Mouse (Mus musculus): Measurements from ENCODE around the gene Cpn1. TPM values are rescaled to one million over a fixed set of nuclear protein-coding genes. Genes with fewer than 3 reads are reported as not detected.

Cpn1 gene
- polyA plus RNA-seq, 1 experiment from 2014 or later = 1.1 TPM

Other genes with a start within 250 kb of the Cpn1 start
- 8.1 and 9.9 TPM in 2 replicates for gene Cutc, start 233.6 kb downstream of the Cpn1 start, polyA plus RNA-seq (2015; fragmentation: Nextera tagmentation; extraction: Ambion mirVana)
- gene Cox15, start 233.6 kb downstream of the Cpn1 start, polyA plus RNA-seq (2015; fragmentation: Nextera tagmentation; extraction: Ambion mirVana) = 12.0 TPM in 2 replicates
- gene Abcc2, start 204.4 kb downstream of the Cpn1 start, polyA plus RNA-seq (2015; fragmentation: Nextera tagmentation; extraction: Ambion mirVana) = 0.37 TPM in 1 of 2 replicates, not detected in the other
- gene Dnmbp, start 46.4 kb downstream of the Cpn1 start, polyA plus RNA-seq (2015; fragmentation: Nextera tagmentation; extraction: Ambion mirVana) = 9.9 and 10.5 TPM in 2 replicates
- gene Cyp2c23, start 42.7 kb upstream of the Cpn1 start, polyA plus RNA-seq (2015; fragmentation: Nextera tagmentation; extraction: Ambion mirVana) = 0.15 and 0.47 TPM in 2 replicates
- 15.4 and 15.8 TPM in 2 replicates for gene Erlin1, start 83.2 kb upstream of the Cpn1 start, polyA plus RNA-seq (2015; fragmentation: Nextera tagmentation; extraction: Ambion mirVana)
- gene Chuk, start 120.9 kb upstream of the Cpn1 start, polyA plus RNA-seq (2015; fragmentation: Nextera tagmentation; extraction: Ambion mirVana) = 28.2 and 29.5 TPM in 2 replicates
- gene Cwf19l1, start 149.3 kb upstream of the Cpn1 start, polyA plus RNA-seq (2015; fragmentation: Nextera tagmentation; extraction: Ambion mirVana) = 17.2 TPM in 2 replicates
- 56.0 and 62.1 TPM in 2 replicates for gene Bloc1s2, start 159.9 kb upstream of the Cpn1 start, polyA plus RNA-seq (2015; fragmentation: Nextera tagmentation; extraction: Ambion mirVana)
- gene Pkd2l1, start 205.9 kb upstream of the Cpn1 start, polyA plus RNA-seq (2015; fragmentation: Nextera tagmentation; extraction: Ambion mirVana) = 0.04 TPM in 1 of 2 replicates, not detected in the other
- 0.29 and 0.39 TPM in 2 replicates for gene Scd3, start 216.7 kb upstream of the Cpn1 start, polyA plus RNA-seq (2015; fragmentation: Nextera tagmentation; extraction: Ambion mirVana)